Mouse (Mus musculus): ENCODE results near the gene Tbl3.

Gene Tbl3

DNA sequence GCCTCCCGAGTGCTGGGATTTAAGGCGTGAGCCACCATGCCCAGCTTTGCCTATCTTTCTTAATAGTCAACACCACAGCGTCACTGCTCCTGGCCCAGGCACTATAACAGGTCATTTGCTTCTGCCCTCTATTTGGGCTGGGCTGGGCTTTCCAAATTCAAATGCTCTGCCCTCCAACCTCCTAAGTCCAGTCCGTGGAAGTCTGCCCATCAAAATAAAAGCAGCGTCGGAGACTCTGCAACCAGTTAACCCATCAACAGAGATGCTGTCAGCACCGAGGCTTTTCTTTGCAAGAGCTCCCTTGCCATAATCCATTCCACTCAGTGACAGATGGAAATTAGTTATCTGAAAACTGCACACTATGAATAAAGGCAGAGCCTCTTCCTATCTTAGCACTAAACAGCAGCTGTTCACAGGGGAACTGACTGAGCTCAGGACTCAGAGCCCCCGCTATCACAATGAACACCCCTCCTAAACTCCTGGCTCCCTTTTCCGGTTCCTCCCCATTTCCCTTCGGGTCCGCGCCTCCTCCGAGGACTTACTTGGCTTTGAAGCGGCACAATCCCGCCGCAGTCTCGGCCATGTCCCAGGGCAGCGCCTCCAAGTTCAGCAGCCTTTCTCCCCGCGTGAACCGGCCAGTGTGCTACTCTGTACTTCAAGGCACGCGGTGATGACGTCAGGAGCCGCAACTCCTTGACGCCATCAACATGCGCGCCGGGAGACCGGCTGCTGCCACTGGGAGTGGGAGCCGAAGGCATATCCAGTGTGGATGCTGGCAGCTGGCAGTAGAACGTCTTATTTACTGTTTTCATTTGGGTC, at the start of gene Tbl3:
Gene Tbl3 (minus strand): TSS at position 679 of the 819 bp plus-strand sequence.
- DNase-seq (ENCODE audit: low spot score in 2 of 2), result peak; percentile 89 to 94

DNA sequence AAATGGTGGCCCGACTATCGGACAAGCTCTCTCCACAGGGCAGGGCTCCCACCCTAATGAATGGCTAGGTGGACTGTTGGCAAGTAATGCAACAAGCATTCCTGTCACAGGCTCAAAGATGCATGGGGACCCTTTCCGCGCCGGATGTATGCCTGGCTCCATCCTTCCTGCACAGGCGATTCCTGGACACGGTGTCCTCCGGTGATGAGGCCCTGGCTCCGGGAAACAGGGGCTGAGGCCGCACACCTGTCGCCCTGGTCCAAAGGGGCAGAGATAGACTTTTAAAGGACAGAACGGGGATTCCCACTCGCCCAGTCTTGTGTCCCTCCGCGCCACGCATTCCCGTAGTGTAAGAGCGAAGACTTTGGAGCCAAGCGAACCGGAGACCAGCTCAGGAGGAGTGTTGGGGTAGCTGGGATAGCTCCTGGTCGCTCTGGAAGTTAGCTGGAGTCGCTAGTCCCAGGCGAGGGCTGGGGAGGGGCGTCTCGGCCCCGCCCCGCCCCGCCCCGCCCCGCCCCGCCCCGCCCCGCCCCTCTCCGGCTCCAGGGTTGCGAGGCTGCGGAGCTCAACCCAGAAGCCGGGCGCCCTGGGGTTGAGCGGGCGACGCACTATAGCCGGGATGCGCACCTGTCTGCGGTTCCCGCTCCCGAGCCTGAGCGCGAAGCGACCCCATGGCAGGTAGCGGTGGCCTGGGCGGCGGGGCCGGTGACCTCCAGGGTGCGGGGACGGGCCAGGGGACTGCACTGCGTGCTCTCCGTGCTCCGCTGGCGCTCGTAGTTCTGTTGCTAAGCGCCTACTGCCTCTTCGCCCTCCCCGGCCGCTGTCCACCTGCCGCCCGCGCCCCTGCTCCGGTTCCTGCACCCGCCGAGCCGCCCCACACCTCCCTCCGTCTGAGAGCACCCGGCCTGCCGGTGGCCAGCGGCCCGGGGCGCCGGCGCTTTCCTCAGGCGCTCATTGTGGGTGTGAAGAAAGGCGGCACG, 45.2 kb upstream of the Tbl3 start, which contains the start of gene Hs3st6:
Gene Hs3st6 (plus strand): TSS at position 574 of the 980 bp plus-strand sequence.
- no peak for DNase-seq (ENCODE audit: low spot score in 2 of 2)

DNA sequence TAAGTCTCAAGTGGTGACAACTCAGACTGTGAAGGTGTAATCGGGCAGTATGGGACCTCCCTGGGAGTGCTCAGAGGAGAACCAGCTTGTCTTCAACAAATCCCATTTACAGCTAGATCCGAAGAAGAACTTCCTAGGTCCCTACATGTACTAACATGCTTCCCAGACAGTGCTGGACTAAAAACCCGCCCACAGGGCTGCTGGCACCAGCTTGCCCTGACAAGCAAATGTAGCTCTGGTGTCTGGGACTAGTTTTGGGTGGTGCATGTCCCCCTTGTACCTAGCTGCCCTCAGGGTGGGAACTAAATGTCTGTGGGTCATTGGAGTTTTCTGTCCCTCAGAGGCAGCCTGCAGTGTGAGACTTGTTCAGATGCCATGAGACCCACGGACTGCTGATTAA, 44.1 kb upstream of the Tbl3 start:
- DNase-seq (ENCODE audit: low spot score in 2 of 2), result no peak

DNA sequence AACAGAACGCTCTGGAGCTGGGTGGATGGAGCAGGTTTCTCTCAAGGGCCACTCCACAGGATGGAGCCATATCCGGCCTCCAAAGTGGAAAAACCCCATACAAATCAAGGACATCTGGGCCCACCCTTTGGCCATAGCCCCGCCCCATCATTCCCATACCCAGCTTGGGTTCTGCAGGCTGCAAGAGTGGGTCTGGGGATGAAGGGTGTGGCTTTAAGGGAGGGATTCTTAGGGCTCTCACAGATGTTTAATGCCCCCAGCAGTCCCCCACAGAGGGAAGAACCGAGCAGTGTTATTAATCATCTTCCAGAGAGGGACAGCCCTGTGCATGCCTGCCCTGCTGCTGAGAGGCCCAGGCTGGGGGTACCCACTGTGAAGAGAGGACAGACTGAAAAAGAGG, 39.5 kb upstream of the Tbl3 start:
- DNase-seq (ENCODE audit: low spot score in 2 of 2), result no peak

DNA sequence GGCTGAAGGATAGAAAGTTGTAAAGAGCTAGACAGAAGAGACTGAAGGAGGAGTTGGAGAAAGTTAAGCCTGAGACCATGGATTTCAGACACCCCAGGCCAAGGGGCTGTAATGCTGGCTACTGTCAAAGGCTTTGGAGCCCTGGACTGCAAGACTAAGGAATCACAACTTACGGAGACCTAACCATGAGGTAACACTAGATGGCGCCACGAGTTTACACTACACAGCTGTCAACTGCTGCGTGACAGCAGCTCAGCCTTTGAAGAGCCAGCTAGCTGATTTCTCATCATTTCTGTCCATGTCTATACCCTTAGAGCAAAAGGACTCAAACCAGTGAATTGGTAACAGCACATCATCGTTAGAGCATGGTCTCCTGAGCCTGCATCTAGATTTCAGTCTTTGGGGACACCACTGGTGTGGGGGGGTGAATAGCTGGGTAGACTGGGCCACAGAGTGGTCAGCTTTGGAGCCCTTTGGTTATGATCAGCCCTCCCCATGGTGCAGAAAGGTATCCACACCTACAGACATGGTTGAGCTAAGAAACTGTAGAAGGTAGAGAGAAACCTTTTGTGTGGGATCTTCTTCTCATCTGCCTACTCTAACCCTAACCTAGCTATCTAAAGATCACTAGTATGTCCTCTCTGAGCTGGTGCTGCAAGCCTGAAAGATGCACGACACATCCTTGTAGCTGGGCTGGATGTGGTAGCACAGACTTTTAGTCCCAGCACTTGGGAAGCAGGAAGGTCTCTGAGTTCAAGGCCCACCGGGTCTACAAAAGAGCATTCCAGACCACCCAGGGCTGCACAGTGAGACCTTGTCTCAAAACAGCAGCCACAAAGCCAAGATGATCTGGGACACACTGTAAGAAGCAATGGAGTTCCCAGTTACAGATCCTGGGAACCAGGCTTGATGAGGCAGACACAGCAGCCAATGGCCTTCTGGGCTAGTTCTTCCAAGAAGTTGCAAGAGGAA, 38.4 kb upstream of the Tbl3 start:
- DNase-seq (ENCODE audit: low spot score in 2 of 2), result peak; percentile 59 to 85

DNA sequence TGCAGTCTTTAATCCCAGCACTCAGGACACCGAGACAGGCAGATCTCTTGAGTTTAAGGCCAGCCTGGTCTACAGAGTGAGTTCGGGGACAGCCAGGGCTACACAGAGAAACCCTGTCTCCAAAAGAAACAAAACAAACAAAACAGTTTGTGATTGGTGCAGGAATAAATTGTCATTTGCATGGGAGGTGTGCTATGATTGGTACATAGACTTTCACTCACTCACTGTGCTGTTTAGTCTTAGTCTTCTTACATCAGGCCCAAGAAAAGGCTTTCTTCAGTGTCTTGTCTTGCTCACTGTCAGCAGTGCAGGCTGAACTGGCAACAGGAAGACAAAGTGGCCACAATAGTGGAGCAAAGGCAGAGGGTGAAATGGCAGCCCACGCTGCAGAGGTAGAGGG, 36.9 kb upstream of the Tbl3 start:
- no peak for DNase-seq (ENCODE audit: low spot score in 2 of 2)

DNA sequence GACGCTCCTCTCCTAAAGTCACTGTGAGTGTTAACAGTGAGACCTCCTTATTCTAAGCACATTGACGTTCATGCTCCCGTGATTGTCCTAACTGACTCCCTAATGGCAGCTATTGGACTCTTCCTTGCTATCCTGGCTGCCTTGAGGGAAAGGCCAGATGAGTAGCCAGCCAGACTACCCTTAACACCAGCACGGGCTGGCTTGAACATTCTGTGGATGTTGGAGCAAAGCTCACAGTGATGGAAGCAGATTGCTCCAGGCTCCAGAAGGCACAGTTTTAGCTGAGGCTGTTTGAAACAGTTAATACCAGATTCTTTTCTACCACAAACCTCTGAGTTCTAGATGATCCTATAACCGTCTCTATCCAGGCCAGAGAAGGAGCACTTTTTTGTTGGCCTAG, 36.4 kb upstream of the Tbl3 start:
- DNase-seq (ENCODE audit: low spot score in 2 of 2), result no peak

DNA sequence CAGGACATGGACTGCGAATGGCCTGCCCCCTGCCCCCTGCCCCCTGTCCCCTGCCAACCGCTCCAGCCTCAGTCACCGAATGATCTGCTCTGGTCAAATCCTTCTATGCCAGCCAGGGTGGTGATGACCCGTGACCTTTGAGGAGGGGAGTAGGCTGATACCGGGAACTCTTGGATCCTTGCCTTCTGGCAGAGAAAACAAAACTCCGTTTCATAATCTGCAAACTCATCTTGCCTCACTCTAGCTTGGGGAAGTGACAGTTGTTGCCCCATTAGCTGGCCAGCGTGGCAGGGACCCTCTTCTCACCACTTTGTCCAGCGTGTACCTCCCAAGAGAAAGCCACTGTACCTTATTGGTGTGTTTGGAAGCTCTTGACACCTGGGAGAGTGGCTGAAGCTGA, 34.8 kb upstream of the Tbl3 start:
- DNase-seq (ENCODE audit: low spot score in 2 of 2), result no peak

DNA sequence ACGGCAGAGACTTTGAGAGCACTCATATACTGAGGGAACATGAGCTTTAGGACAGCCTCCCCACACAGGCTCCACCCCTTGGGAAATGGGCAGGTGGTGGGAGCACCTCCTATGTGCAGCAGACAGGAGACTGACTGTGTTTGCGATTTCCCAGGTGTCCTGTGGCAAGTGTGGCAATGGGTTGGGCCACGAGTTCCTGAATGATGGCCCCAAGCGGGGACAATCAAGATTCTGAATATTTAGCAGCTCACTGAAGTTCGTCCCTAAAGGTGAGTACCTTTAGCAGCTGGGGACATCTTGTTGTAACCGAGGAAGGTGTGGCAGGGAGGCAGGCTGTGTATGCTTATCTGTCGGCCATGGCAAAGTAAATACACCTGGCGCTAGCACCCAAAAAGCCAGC, 32.5 kb upstream of the Tbl3 start:
- no peak for DNase-seq (ENCODE audit: low spot score in 2 of 2)

DNA sequence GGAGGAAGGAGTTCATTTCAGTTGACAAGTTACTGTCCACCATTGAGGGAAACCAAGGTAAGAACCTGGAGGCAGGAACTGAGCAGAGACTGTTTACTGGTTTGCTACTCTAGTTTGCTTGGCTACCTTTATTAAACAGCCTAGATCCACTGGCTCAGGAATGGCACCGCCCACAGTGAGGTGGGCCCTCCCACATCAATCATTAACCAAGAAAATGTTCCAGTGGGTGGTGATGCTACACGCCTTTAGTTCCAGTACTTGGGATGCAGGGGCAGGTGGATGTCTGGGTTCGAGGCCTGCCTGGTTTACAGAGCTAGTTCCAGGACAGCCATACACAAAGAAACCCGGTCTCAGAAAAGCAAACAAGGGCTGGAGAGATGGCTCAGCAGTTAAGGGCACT, 30.8 kb upstream of the Tbl3 start:
- DNase-seq (ENCODE audit: low spot score in 2 of 2), result no peak

DNA sequence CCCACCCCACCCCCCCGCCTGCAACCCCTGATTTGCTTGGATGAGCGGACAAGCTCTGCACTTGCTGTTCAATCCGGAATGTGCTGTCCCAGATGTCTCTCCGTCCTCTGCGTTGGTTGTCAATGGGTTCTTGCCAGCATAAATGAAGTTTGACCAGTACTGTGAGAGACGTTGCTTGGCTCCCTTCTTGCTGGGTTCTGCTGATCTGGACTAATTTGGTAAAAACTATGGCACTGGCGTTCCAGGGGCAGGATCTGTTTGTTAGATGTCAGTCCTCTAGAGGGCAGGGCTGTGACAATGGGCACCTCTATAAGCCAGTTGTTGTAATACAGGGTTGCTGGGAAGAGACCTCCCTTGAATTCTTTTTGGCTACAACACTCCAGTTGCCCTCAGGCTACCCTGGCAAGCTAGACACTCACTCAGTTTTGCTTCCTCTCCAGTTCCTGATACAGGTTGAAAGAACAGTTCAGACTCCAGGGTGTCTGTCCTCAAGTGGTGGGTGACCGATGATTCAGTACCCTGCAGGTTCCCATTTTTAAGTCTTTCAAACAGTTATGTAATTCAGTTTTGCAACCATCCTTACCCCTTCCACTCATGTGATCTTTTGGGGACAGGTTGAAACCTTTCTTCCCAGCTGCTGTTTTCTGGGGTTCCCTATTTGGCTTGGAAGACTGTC, 29.8 kb upstream of the Tbl3 start:
- no peak for DNase-seq (ENCODE audit: low spot score in 2 of 2)

DNA sequence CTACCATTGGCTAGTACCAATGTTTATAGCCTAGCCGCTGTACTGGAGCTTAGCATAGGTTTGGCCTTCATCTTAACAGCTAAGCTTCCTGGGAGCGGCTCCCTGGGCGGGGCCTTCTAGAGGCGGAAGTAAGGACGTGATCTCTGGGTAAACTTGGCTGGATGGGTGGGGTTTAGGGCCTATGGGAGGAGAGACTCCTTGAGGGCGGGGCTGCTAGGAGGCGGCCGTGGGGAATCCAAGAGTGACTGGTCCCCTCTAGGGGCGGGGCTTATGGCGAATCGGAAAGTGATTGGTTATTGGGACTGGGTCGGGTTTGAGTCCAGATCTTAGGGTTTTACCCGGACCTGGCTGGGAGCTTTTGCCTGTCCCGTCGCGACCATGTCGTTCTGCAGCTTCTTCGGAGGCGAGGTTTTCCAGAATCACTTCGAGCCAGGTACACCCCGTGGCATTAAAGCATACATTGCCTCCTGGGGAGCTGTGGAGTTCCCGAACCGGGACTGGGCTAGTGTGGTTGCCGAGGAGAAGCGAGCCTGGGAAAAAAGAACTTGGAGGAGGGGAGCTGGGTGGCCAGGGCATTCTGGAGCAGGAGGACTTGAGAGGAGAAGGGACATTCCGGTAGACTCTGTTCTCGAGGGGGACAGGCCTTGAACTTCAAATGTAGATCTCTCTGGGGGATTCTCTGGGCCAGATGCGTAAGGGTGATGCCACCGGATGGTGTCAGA, 29.0 kb upstream of the Tbl3 start, which contains the start of gene Msrb1:
Gene Msrb1 (plus strand): TSS at position 313 of the 722 bp plus-strand sequence.
- DNase-seq (ENCODE audit: low spot score in 2 of 2), result peak; percentile 88 to 90

DNA sequence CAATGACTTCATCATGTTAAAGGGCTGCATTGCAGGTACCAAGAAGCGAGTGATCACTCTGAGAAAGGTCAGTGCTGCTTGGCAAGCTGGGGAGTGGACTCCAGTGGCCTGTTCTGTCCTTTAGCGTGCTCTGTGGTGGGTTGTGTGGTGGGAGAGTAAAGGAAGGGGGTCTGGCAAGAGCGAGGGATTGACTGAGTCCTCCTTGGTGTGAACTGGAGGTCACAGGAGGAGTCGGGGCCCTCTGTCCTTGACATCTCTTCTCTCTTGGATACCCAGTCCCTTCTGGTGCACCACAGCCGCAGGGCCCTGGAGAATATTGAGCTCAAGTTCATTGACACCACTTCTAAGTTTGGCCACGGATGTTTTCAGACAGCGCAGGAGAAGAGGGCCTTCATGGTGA, 28.0 kb upstream of the Tbl3 start:
- no peak for DNase-seq (ENCODE audit: low spot score in 2 of 2)

DNA sequence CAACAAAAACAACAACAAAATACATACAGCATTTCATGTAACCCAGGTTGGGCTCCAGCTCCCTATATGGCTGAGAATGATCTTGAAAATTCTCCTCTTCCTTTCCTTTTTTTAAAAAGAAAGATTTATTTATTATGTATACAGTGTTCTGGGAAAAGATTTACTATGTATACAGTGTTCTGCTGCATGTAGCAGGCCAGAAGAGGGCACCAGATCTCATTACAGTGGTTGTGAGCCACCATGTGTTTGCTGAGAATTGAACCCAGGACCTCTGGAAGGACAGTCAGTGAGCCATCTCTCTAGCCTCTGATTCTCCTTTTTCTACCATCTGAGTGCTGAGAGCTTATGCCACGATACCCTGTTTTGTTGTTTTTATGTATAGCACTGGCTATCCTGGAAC, 27.1 kb upstream of the Tbl3 start:
- DNase-seq (ENCODE audit: low spot score in 2 of 2), result no peak

DNA sequence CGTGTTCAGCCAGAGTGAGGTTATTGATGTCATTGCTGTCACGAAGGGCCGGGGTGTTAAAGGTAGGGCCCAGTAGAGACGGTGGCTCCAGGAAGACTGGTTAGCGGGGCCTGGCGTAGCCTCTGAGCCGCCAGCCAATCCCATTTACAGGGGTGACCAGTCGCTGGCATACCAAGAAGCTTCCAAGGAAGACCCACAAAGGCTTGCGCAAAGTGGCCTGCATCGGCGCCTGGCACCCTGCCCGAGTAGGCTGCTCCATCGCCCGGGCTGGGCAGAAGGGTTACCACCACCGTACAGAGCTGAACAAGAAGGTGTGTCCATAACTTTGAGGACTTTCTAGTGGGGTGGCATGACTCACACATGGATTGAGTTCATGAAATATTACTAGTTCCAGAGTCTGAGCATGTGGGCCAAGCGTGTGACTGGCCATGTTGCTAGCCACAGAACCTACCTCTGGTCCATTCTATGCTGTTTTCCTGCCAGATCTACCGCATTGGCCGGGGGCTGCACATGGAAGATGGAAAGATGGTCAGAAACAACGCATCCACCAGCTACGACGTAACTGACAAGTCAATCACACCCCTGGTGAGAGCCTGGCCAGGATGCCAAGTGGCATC, 26.1 kb upstream of the Tbl3 start:
- DNase-seq (ENCODE audit: low spot score in 2 of 2), result no peak

DNA sequence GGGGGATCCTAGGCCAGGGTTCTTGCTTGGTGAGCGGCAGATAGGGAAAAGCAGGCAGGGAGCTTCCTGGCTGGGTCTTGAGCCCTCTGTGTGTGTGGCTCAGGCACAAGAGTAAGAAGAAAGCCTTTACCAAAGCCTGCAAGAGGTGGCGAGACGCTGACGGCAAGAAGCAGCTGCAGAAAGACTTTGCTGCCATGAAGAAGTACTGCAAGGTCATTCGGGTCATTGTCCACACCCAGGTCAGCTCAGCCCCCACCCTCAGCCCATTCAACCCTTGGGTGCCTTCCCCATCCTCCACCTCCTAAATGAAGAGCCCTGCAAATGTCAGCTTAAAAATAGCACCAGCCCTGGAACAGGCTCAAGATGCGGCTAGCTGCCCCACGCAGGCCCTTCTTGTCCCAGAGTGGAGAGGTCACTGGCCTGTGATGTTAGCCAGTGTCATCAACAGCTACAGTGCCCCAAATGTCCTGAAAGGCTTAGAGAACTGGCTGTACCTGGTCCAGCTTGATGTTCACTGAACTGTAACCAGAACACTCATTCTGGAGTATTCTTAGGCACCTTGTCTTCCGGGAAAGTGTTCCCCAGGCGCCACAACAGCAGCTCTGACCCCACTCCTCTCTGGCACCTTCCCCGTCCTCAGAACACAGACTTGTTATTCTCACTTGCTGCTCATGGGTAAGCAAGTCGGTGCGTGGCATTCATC, 24.9 kb upstream of the Tbl3 start:
- DNase-seq (ENCODE audit: low spot score in 2 of 2), result no peak

DNA sequence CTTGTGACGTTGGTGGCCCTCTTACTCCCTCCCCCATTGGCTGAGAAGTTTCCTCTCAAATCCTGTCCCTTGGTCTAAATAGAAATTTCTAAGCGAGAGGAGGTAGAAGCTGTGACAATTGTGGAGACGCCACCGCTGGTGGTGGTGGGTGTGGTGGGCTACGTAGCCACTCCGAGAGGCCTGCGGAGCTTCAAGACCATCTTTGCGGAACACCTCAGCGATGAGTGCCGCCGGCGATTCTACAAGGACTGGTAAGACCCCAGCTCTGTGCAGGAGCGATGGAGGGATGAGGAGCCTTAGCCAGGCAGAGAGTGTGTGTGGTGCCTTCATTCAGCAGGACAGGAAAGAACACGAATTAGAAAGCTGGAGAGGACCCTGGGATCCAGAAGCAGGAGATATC, 23.3 kb upstream of the Tbl3 start:
- DNase-seq (ENCODE audit: low spot score in 2 of 2), result no peak

DNA sequence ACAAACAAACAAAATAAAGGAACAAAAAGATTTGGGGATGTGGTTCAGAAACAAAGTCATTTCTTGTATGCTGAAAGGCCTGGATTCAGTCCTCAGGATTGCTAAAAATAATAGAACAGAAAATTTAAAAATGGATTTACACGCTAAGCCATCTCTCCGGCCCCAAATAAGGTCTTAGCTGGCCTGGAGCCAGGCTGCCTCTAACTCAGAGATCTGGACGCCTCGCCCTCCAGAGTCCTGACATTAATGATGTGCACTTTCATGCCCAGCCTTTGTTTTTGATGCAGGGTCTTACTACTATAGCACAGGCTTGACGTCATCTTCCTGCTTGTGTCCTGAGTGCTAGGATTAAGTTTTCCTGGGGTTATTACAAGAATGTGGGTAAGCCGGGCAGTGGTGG, 21.6 kb upstream of the Tbl3 start:
- DNase-seq (ENCODE audit: low spot score in 2 of 2), result no peak

DNA sequence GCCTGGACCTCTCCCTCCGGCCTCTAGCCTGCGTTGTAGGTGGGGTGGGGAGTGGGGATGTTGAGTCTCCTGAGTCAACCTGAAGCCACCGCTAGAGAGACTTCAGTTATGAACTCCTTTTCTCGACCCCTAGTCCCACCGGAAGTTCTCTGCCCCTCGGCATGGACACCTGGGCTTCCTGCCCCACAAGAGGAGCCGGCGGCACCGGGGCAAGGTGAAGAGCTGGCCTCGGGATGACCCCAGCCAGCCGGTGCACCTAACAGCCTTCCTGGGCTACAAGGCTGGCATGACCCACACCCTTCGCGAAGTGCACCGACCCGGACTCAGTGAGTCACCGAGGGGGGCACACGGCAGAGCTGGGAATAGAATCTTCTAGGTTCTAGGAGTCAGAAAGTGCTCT, 20.7 kb upstream of the Tbl3 start:
- no peak for DNase-seq (ENCODE audit: low spot score in 2 of 2)
